Mouse (Mus musculus): ENCODE results near the gene Rps27. TPM values are rescaled to one million over a fixed set of nuclear protein-coding genes. Genes with fewer than 3 reads are reported as not detected.
"Not testable (repeated sequence)": the region's sequence is repeated elsewhere in the genome, so short reads cannot be mapped to it uniquely, and the experiment has no call there.

Gene Rps27
- polyA plus RNA-seq (2015; fragmentation: Nextera tagmentation; extraction: Ambion mirVana), result 1,327 and 1,965 TPM in 2 replicates

GRCm38 (mm10) chr3:90213377-90213866 is at the start of gene Rps27, which contains the start of gene Rab13:
Rps27 (minus strand) TSS chr3:90213651.
Rab13 (plus strand) TSS chr3:90213695.
- H3K9me3 ChIP-seq, result no peaks in the 10 kb centered on the region
- ATAC-seq (ENCODE audit: insufficient number of reproducible peaks, insufficient read depth, low FRiP score, low TSS enrichment, low read depth), result peak; percentile 81
- H3K27me3 ChIP-seq, result no peaks in the 10 kb centered on the region
- under 1% methylated on average over 42 of the region's 42 CpGs for WGBS
- peak within 1 kb of the TSS; percentile 94 for H3K9ac ChIP-seq
- H3K4me2 ChIP-seq, result peak within 1 kb of the TSS; percentile 93
- peaks cover 29% of the 10 kb centered on the region for H3K4me1 ChIP-seq
- H3K27ac ChIP-seq, result peak within 1 kb of the TSS; percentile 90
- peaks cover 41% of the 10 kb centered on the region for H3K36me3 ChIP-seq
- H3K4me3 ChIP-seq, result peak within 1 kb of the TSS; percentile 85

- Histone ChIP-seq H3K36me3 (peaks cover 65% of the 10 kb centered on the region), H3K27me3 (no peaks in the 10 kb centered on the region), H3K9me3 (no peaks in the 10 kb centered on the region), H3K27ac (no peak overlapping the region), H3K9ac (no peak overlapping the region), H3K4me3 (no peak overlapping the region), H3K4me2 (no peak overlapping the region), H3K4me1 (peaks cover 18% of the 10 kb centered on the region)
- no peak for ATAC-seq (ENCODE audit: insufficient number of reproducible peaks, insufficient read depth, low FRiP score, low TSS enrichment, low read depth)
- 89% methylated on average over 4 of the region's 4 CpGs for WGBS
These were observed 45.1 kb upstream of the Rps27 start for GRCm38 (mm10) chr3:90258521-90258920.

- 92% methylated on average over 19 of the region's 19 CpGs for WGBS
- H3K9me3 ChIP-seq, result no peaks in the 10 kb centered on the region
- no peak overlapping the region for H3K4me3 ChIP-seq
- H3K36me3 ChIP-seq, result peaks cover 49% of the 10 kb centered on the region
- ATAC-seq (ENCODE audit: insufficient number of reproducible peaks, insufficient read depth, low FRiP score, low TSS enrichment, low read depth), result no peak
- H3K27ac ChIP-seq, result no peak overlapping the region
- peaks cover 18% of the 10 kb centered on the region for H3K4me1 ChIP-seq
- H3K27me3 ChIP-seq, result no peaks in the 10 kb centered on the region
- H3K4me2 ChIP-seq, result no peak overlapping the region
- H3K9ac ChIP-seq, result no peak overlapping the region
These were observed 43.5 kb upstream of the Rps27 start for GRCm38 (mm10) chr3:90256731-90257530.

- ATAC-seq (ENCODE audit: insufficient number of reproducible peaks, insufficient read depth, low FRiP score, low TSS enrichment, low read depth), result no peak
- 89% methylated on average over 14 of the region's 14 CpGs for WGBS
- Histone ChIP-seq H3K9ac (no peak overlapping the region), H3K9me3 (no peaks in the 10 kb centered on the region), H3K4me1 (peaks cover 18% of the 10 kb centered on the region), H3K4me2 (peak overlapping the region; percentile 82), H3K36me3 (peaks cover 49% of the 10 kb centered on the region), H3K4me3 (peak overlapping the region; percentile 98; the same call in 1 of the 2 replicates), H3K27ac (no peak overlapping the region), H3K27me3 (no peaks in the 10 kb centered on the region)
These were observed 42.4 kb upstream of the Rps27 start for GRCm38 (mm10) chr3:90255784-90256353.

- H3K4me1 ChIP-seq, result peaks cover 18% of the 10 kb centered on the region
- H3K4me2 ChIP-seq, result peak overlapping the region; percentile 82
- no peak for ATAC-seq (ENCODE audit: insufficient number of reproducible peaks, insufficient read depth, low FRiP score, low TSS enrichment, low read depth)
- peak overlapping the region; percentile 97 for H3K9ac ChIP-seq
- H3K4me3 ChIP-seq, result peak overlapping the region; percentile 98
- H3K36me3 ChIP-seq, result peaks cover 49% of the 10 kb centered on the region
- peak overlapping the region; percentile 88; the same call in 1 of the 2 replicates for H3K27ac ChIP-seq
- no peaks in the 10 kb centered on the region for H3K27me3 ChIP-seq
- H3K9me3 ChIP-seq, result no peaks in the 10 kb centered on the region
- 17% methylated on average over 2 of the region's 2 CpGs for WGBS
These were observed 41.7 kb upstream of the Rps27 start for GRCm38 (mm10) chr3:90255194-90255565.

GRCm38 (mm10) chr3:90254419-90255193 is 41.2 kb upstream of the Rps27 start:
- peaks cover 47% of the 10 kb centered on the region for H3K36me3 ChIP-seq
- peak overlapping the region; percentile 88 for H3K27ac ChIP-seq
- H3K4me3 ChIP-seq, result peak overlapping the region; percentile 98
- WGBS, result under 1% methylated on average over 41 of the region's 41 CpGs
- no peaks in the 10 kb centered on the region for H3K27me3 ChIP-seq
- H3K4me1 ChIP-seq, result peaks cover 21% of the 10 kb centered on the region
- H3K4me2 ChIP-seq, result peak overlapping the region; percentile 82
- H3K9me3 ChIP-seq, result no peaks in the 10 kb centered on the region
- peak overlapping the region; percentile 97 for H3K9ac ChIP-seq
- ATAC-seq (ENCODE audit: insufficient number of reproducible peaks, insufficient read depth, low FRiP score, low TSS enrichment, low read depth), result peak; percentile 39; the same call in 1 of the 2 replicates

- Histone ChIP-seq H3K27ac (peak within 1 kb of the TSS; percentile 88), H3K4me3 (peak within 1 kb of the TSS; percentile 98), H3K27me3 (no peaks in the 10 kb centered on the region), H3K9ac (peak within 1 kb of the TSS; percentile 97), H3K4me1 (peaks cover 28% of the 10 kb centered on the region), H3K9me3 (no peaks in the 10 kb centered on the region), H3K36me3 (peaks cover 44% of the 10 kb centered on the region), H3K4me2 (peak within 1 kb of the TSS; percentile 82)
- peak; percentile 97 for ATAC-seq (ENCODE audit: insufficient number of reproducible peaks, insufficient read depth, low FRiP score, low TSS enrichment, low read depth)
- 1% methylated on average over 39 of the region's 40 CpGs for WGBS
These were observed 40.4 kb upstream of the Rps27 start, which contains the start of gene Crtc2 for GRCm38 (mm10) chr3:90253653-90254418. Crtc2 (plus strand) TSS chr3:90254163.

GRCm38 (mm10) chr3:90253174-90253573 is 39.7 kb upstream of the Rps27 start:
- H3K4me2 ChIP-seq, result peak overlapping the region; percentile 82
- not testable (repeated sequence) for ATAC-seq (ENCODE audit: insufficient number of reproducible peaks, insufficient read depth, low FRiP score, low TSS enrichment, low read depth); H3K4me3 ChIP-seq; H3K9ac ChIP-seq; H3K27me3 ChIP-seq; H3K27ac ChIP-seq; H3K9me3 ChIP-seq
- WGBS, result 61% methylated on average over 1 of the region's 1 CpGs
- H3K36me3 ChIP-seq, result peaks cover 37% of the 10 kb centered on the region
- H3K4me1 ChIP-seq, result peaks cover 32% of the 10 kb centered on the region

- WGBS, result 92% methylated on average over 2 of the region's 2 CpGs
- Histone ChIP-seq H3K36me3 (peaks cover 34% of the 10 kb centered on the region), H3K4me1 (peaks cover 34% of the 10 kb centered on the region)
- not testable (repeated sequence) for ATAC-seq (ENCODE audit: insufficient number of reproducible peaks, insufficient read depth, low FRiP score, low TSS enrichment, low read depth); H3K4me2 ChIP-seq; H3K4me3 ChIP-seq; H3K27me3 ChIP-seq; H3K27ac ChIP-seq; H3K9ac ChIP-seq; H3K9me3 ChIP-seq
These were observed 39.2 kb upstream of the Rps27 start for GRCm38 (mm10) chr3:90252659-90253058.

GRCm38 (mm10) chr3:90251731-90252226 is 38.3 kb upstream of the Rps27 start:
- H3K36me3 ChIP-seq, result peaks cover 26% of the 10 kb centered on the region
- not testable (repeated sequence) for H3K4me3 ChIP-seq; H3K9me3 ChIP-seq; H3K27me3 ChIP-seq; H3K4me2 ChIP-seq; H3K27ac ChIP-seq; H3K9ac ChIP-seq; ATAC-seq (ENCODE audit: insufficient number of reproducible peaks, insufficient read depth, low FRiP score, low TSS enrichment, low read depth)
- WGBS, result 92% methylated on average over 10 of the region's 12 CpGs
- H3K4me1 ChIP-seq, result peaks cover 36% of the 10 kb centered on the region

Measured in embryonic facial prominence, embryonic 13.5 days (tissue).